Mouse (Mus musculus) small intestine, adult 2 months (tissue): ENCODE measurements around the gene Lrrc25. TPM values are rescaled to one million over a fixed set of nuclear protein-coding genes. Genes with fewer than 3 reads are reported as not detected.

Experiments used
- H3K27ac ChIP-seq: fragments of 200-500 bp; 2 replicates; pipeline ENCODE4 v1.5.1; 2012; ENCODE audit warnings: low read depth, low read length, control low read depth, inconsistent platforms; ENCODE audit not compliant: insufficient read depth
- H3K27me3 ChIP-seq: fragments of 200-500 bp; 2 replicates; pipeline ENCODE4 v1.6.1; 2012; ENCODE audit warnings: mild to moderate bottlenecking, moderate library complexity, low read length, inconsistent platforms; ENCODE audit not compliant: control insufficient read depth, insufficient read depth
- H3K36me3 ChIP-seq: fragments of 200-500 bp; 2 replicates; pipeline ENCODE4 v1.6.1; 2012; ENCODE audit warnings: mild to moderate bottlenecking, low read length, control low read depth, inconsistent platforms; ENCODE audit not compliant: control insufficient read depth, insufficient read depth
- H3K4me1 ChIP-seq: fragments of 200-500 bp; 2 replicates; pipeline ENCODE4 v1.6.1; 2012; ENCODE audit warnings: low read length, inconsistent platforms, mixed read lengths; ENCODE audit not compliant: control insufficient read depth, insufficient read depth, insufficient read length
- H3K4me3 ChIP-seq: fragments of 200-500 bp; 2 replicates; pipeline ENCODE4 v1.5.1; 2012; ENCODE audit warnings: low read depth, mild to moderate bottlenecking, control low read depth, inconsistent platforms, low read length, moderate library complexity
- CTCF ChIP-seq: fragments of 200-500 bp; IDR thresholded peaks from 2 replicates; pipeline ENCODE4 v1.5.1; 2012; ENCODE audit warnings: low read depth, mild to moderate bottlenecking, control low read depth, inconsistent platforms, low read length, moderate library complexity, mixed read lengths; ENCODE audit not compliant: insufficient replicate concordance, insufficient read length; ENCODE audit errors: extremely low read depth
- POLR2A ChIP-seq: fragments of 200-500 bp; IDR thresholded peaks from 2 replicates; pipeline ENCODE4 v1.6.1; 2012; ENCODE audit warnings: low read depth, mild to moderate bottlenecking, control low read depth, inconsistent platforms, low read length, moderate library complexity
- WGBS: fragments of 180-500 bp; shearing (Covaris S2); methylation state at CpG from one replicate; pipeline ENCODE4 v1.1.7; 2018; 5-methylcytosine and 5-hydroxymethylcytosine counted together
- polyA plus RNA-seq: library from polyadenylated mRNA; depleted of rRNA; stranded (reverse); fragments of >200 nt; gene quantifications from 2 replicates; pipeline ENCODE4 v1.2.3, GENCODE M21; 2012; rRNA removed

Lrrc25 gene
- polyA plus RNA-seq, 1 experiment = 7.1 TPM

DNA sequence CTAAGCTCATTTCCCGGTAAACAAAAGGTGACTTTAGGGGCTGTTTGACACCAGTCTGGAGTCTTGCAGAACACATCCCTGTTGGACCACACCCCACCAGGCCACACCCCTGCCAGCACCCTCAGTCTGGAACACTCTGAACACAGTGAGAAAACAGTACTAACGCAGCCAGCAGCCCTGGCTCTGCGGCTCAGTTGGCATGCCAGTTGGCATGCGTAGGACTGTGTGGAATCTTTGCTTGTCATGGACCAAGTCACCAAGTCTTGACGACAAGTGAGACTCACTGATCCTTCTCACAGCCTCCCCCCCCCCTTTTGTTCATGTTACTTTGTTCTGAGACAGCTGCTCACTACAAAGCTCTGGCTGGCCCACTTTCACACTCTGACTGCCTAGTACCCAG is 51.1 kb downstream of the Lrrc25 start:
- Histone ChIP-seq H3K27me3 (no peaks in the 10 kb centered on the region), H3K4me3 (no peak overlapping the region), H3K27ac (peak overlapping the region; percentile 85), H3K36me3 (no peaks in the 10 kb centered on the region), H3K4me1 (peaks cover 17% of the 10 kb centered on the region)
- TF ChIP-seq CTCF (no peak), POLR2A (no peak; the same call in 1 of the 2 replicates)
- WGBS = 30% methylated on average over 5 of the region's 5 CpGs

Other genes with a start within 250 kb of the Lrrc25 start
- 0.13 and 1.2 TPM in 2 replicates for gene Comp, start 242.6 kb upstream of the Lrrc25 start, polyA plus RNA-seq
- gene Crtc1, start 176.6 kb upstream of the Lrrc25 start, polyA plus RNA-seq = 9.4 and 15.1 TPM in 2 replicates
- 24.9 and 30.8 TPM in 2 replicates for gene Klhl26, start 139.2 kb upstream of the Lrrc25 start, polyA plus RNA-seq
- 1.2 and 1.6 TPM in 2 replicates for gene Tmem59l, start 128.8 kb upstream of the Lrrc25 start, polyA plus RNA-seq
- gene Crlf1, start 123.0 kb upstream of the Lrrc25 start, polyA plus RNA-seq = 2.3 and 27.3 TPM in 2 replicates
- gene Rex1bd, start 109.4 kb upstream of the Lrrc25 start, polyA plus RNA-seq = 137 and 244 TPM in 2 replicates
- 606 and 770 TPM in 2 replicates for gene Uba52, start 105.4 kb upstream of the Lrrc25 start, polyA plus RNA-seq
- gene Fkbp8, start 88.4 kb upstream of the Lrrc25 start, polyA plus RNA-seq = 300 and 623 TPM in 2 replicates
- gene Kxd1, start 88.2 kb upstream of the Lrrc25 start, polyA plus RNA-seq = 34.3 and 64.4 TPM in 2 replicates
- 20.5 and 45.6 TPM in 2 replicates for gene Ell, start 76.7 kb upstream of the Lrrc25 start, polyA plus RNA-seq
- gene Isyna1, start 21.8 kb upstream of the Lrrc25 start, polyA plus RNA-seq = 61.8 and 92.4 TPM in 2 replicates
- gene Ssbp4, start 7.3 kb upstream of the Lrrc25 start, polyA plus RNA-seq = 81.7 and 138 TPM in 2 replicates
- gene Gdf15, start 16.3 kb downstream of the Lrrc25 start, polyA plus RNA-seq = 4.1 and 6.7 TPM in 2 replicates
- gene Pgpep1, start 44.2 kb downstream of the Lrrc25 start, polyA plus RNA-seq = 49.5 and 129 TPM in 2 replicates
- 109 and 152 TPM in 2 replicates for gene Lsm4, start 57.1 kb downstream of the Lrrc25 start, polyA plus RNA-seq
- 419 and 1,098 TPM in 2 replicates for gene Jund, start 82.8 kb downstream of the Lrrc25 start, polyA plus RNA-seq
- gene Iqcn, start 87.3 kb downstream of the Lrrc25 start, polyA plus RNA-seq = 0.03 and 0.05 TPM in 2 replicates
- 42.0 and 73.6 TPM in 2 replicates for gene Gm3336, start 102.4 kb downstream of the Lrrc25 start, polyA plus RNA-seq
- gene Pde4c, start 107.6 kb downstream of the Lrrc25 start, polyA plus RNA-seq = 6.5 and 6.8 TPM in 2 replicates
- 14.9 and 26.3 TPM in 2 replicates for gene Rab3a, start 138.5 kb downstream of the Lrrc25 start, polyA plus RNA-seq
- gene Mpv17l2, start 144.8 kb downstream of the Lrrc25 start, polyA plus RNA-seq = 190 and 222 TPM in 2 replicates
- gene Pik3r2, start 160.6 kb downstream of the Lrrc25 start, polyA plus RNA-seq = 129 and 414 TPM in 2 replicates
- gene Mast3, start 188.9 kb downstream of the Lrrc25 start, polyA plus RNA-seq = 63.9 and 71.9 TPM in 2 replicates
- gene Il12rb1, start 192.3 kb downstream of the Lrrc25 start, polyA plus RNA-seq = 2.5 and 5.4 TPM in 2 replicates
- gene Arrdc2, start 223.6 kb downstream of the Lrrc25 start, polyA plus RNA-seq = 26.1 and 49.9 TPM in 2 replicates
- 0.90 and 2.9 TPM in 2 replicates for gene Kcnn1, start 247.1 kb downstream of the Lrrc25 start, polyA plus RNA-seq